Mouse (Mus musculus): ENCODE data around the gene Ascc1. TPM values are rescaled to one million over a fixed set of nuclear protein-coding genes. Genes with fewer than 3 reads are reported as not detected.
"Not testable (repeated sequence)": the region's sequence is repeated elsewhere in the genome, so short reads cannot be mapped to it uniquely, and the experiment has no call there.

Ascc1 gene
- polyA plus RNA-seq, 1 experiment from 2014 or later: 43.3 TPM

GRCm38 (mm10) chr10:59988036-59988435 is 14.6 kb upstream of the Ascc1 start:
- H3K36me3 ChIP-seq (ENCODE audit: control insufficient read depth, insufficient read depth, low read length): peaks cover 69% of the 10 kb centered on the region

DNA sequence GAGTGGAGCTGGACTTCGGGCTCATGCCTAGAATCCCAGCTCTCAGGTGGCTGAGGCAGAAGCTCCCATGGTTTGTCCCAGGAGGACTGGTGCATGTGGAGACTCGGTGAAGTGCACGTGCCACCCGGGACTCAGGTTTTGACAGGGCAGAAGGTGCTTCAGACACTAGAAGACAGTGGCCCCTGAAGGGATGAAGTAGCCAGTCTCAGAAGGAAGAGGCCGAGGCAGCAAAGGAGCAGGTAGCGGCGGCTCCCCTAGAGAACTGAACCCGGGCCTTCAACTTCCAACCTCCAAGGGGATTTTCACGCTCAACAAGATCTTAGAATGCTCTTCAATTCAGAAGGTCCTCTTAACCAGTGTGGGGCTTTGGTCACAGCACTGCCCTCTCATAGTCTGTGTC is 12.2 kb upstream of the Ascc1 start:
- ATAC-seq (ENCODE audit: insufficient number of reproducible peaks, insufficient read depth, low FRiP score, low read depth): no peak
- 95% methylated on average over 9 of the region's 9 CpGs for WGBS
- H3K27me3 ChIP-seq (ENCODE audit: control insufficient read depth, insufficient read depth, low read length): no peaks in the 10 kb centered on the region

More at GRCm38 (mm10) chr10:59988036-59988435, 14.6 kb upstream of the Ascc1 start:
- H3K9me3 ChIP-seq (ENCODE audit: control insufficient read depth, low read length): no peaks in the 10 kb centered on the region
- H3K9ac ChIP-seq (ENCODE audit: low read length): peak overlapping the region; percentile 5; the same call in 1 of the 2 replicates
- H3K4me1 ChIP-seq (ENCODE audit: control insufficient read depth in 2 of 2, insufficient read depth in 2 of 2, low read length in 2 of 2): peaks cover 20 to 32% of the 10 kb centered on the region in 2 experiments
- H3K27me3 ChIP-seq (ENCODE audit: control insufficient read depth, insufficient read depth, low read length): no peaks in the 10 kb centered on the region
- no peak overlapping the region for H3K4me2 ChIP-seq (ENCODE audit: low read length)
- H3K4me3 ChIP-seq (ENCODE audit: control insufficient read depth in 1 of 2, insufficient read depth in 1 of 2, low read depth in 1 of 2, low read length in 2 of 2): no peak overlapping the region
- peak overlapping the region; percentile 5 to 48; a peak in 2 of 4 replicates for H3K27ac ChIP-seq (replicated peaks in 1 of 2; ENCODE audit: control insufficient read depth in 1 of 2, insufficient read depth in 1 of 2, low read depth in 2 of 2, low read length in 2 of 2)
- WGBS: 41% methylated on average over 4 of the region's 4 CpGs
- no peak for ATAC-seq (ENCODE audit: insufficient number of reproducible peaks, insufficient read depth, low FRiP score, low read depth)

DNA sequence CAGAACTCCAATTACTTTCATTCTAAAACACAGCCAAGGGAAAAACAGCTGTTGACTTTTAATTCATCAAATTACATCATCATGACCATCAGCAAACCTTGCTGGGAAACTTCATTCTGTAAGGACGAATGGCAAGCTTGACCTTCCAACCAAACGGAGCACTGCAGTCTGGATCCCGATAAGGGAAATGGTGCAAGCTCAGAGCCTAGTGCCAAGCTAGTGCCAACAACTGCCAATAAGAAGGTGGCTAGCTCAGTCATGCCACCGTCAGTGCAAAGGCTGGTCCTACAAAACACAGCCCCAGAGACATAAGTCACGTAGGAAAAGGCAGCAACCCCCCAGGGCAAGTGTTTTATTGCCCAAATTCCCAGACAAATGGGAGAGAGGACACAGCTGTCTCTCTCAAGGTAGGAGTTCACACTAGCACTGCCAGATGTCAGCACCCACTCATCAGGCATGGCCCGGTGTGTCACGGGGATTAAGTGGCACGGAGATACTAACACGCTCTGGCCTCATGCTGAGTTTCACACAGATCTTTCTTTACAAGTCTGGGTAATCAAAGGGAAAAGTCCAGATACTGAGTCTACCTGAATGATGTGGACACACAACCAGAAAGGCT is 11.2 kb upstream of the Ascc1 start:
- Histone ChIP-seq H3K9me3 (ENCODE audit: control insufficient read depth, low read length) (no peaks in the 10 kb centered on the region), H3K36me3 (ENCODE audit: control insufficient read depth, insufficient read depth, low read length) (peaks cover 74% of the 10 kb centered on the region), H3K4me2 (ENCODE audit: low read length) (no peak overlapping the region), H3K4me1 (ENCODE audit: control insufficient read depth in 2 of 2, insufficient read depth in 2 of 2, low read length in 2 of 2) (peaks cover 22 to 34% of the 10 kb centered on the region in 2 experiments), H3K27ac (replicated peaks in 1 of 2; ENCODE audit: control insufficient read depth in 1 of 2, insufficient read depth in 1 of 2, low read depth in 2 of 2, low read length in 2 of 2) (0 out of 4 replicates have a peak overlapping the region, but pooled peaks of 1 of the 2 experiments have one; percentile 11), H3K9ac (ENCODE audit: low read length) (no peak overlapping the region), H3K27me3 (ENCODE audit: control insufficient read depth, insufficient read depth, low read length) (no peaks in the 10 kb centered on the region), H3K4me3 (ENCODE audit: control insufficient read depth in 1 of 2, insufficient read depth in 1 of 2, low read depth in 1 of 2, low read length in 2 of 2) (no peak overlapping the region)
- ATAC-seq (ENCODE audit: insufficient number of reproducible peaks, insufficient read depth, low FRiP score, low read depth): no peak
- WGBS: 42% methylated on average over 9 of the region's 9 CpGs

More for the DNA sequence above, 12.2 kb upstream of the Ascc1 start:
- no peaks in the 10 kb centered on the region for H3K9me3 ChIP-seq (ENCODE audit: control insufficient read depth, low read length)
- H3K9ac ChIP-seq (ENCODE audit: low read length): no peak overlapping the region
- no peak overlapping the region for H3K4me2 ChIP-seq (ENCODE audit: low read length)
- H3K36me3 ChIP-seq (ENCODE audit: control insufficient read depth, insufficient read depth, low read length): peaks cover 73% of the 10 kb centered on the region
- H3K4me1 ChIP-seq (ENCODE audit: control insufficient read depth in 2 of 2, insufficient read depth in 2 of 2, low read length in 2 of 2): peaks cover 20 to 34% of the 10 kb centered on the region in 2 experiments
- H3K27ac ChIP-seq (replicated peaks in 1 of 2; ENCODE audit: control insufficient read depth in 1 of 2, insufficient read depth in 1 of 2, low read depth in 2 of 2, low read length in 2 of 2): no peak overlapping the region
- no peak overlapping the region for H3K4me3 ChIP-seq (ENCODE audit: control insufficient read depth in 1 of 2, insufficient read depth in 1 of 2, low read depth in 1 of 2, low read length in 2 of 2)

GRCm38 (mm10) chr10:59992024-59992423 is 10.6 kb upstream of the Ascc1 start:
- Histone ChIP-seq H3K27ac (replicated peaks in 1 of 2; ENCODE audit: control insufficient read depth in 1 of 2, insufficient read depth in 1 of 2, low read depth in 2 of 2, low read length in 2 of 2) (no peak overlapping the region), H3K9ac (ENCODE audit: low read length) (no peak overlapping the region), H3K4me1 (ENCODE audit: control insufficient read depth in 2 of 2, insufficient read depth in 2 of 2, low read length in 2 of 2) (peaks cover 22 to 34% of the 10 kb centered on the region in 2 experiments), H3K4me2 (ENCODE audit: low read length) (no peak overlapping the region), H3K9me3 (ENCODE audit: control insufficient read depth, low read length) (no peaks in the 10 kb centered on the region), H3K27me3 (ENCODE audit: control insufficient read depth, insufficient read depth, low read length) (no peaks in the 10 kb centered on the region), H3K36me3 (ENCODE audit: control insufficient read depth, insufficient read depth, low read length) (peaks cover 67% of the 10 kb centered on the region), H3K4me3 (ENCODE audit: control insufficient read depth in 1 of 2, insufficient read depth in 1 of 2, low read depth in 1 of 2, low read length in 2 of 2) (no peak overlapping the region)
- WGBS: 54% methylated on average over 8 of the region's 8 CpGs
- ATAC-seq (ENCODE audit: insufficient number of reproducible peaks, insufficient read depth, low FRiP score, low read depth): no peak

- not testable (repeated sequence) for H3K4me2 ChIP-seq (ENCODE audit: low read length); ATAC-seq (ENCODE audit: insufficient number of reproducible peaks, insufficient read depth, low FRiP score, low read depth); H3K4me3 ChIP-seq (ENCODE audit: control insufficient read depth in 1 of 2, insufficient read depth in 1 of 2, low read depth in 1 of 2, low read length in 2 of 2); H3K27ac ChIP-seq (replicated peaks in 1 of 2; ENCODE audit: control insufficient read depth in 1 of 2, insufficient read depth in 1 of 2, low read depth in 2 of 2, low read length in 2 of 2); H3K9ac ChIP-seq (ENCODE audit: low read length); H3K9me3 ChIP-seq (ENCODE audit: control insufficient read depth, low read length); H3K27me3 ChIP-seq (ENCODE audit: control insufficient read depth, insufficient read depth, low read length)
- H3K36me3 ChIP-seq (ENCODE audit: control insufficient read depth, insufficient read depth, low read length): peaks cover 49% of the 10 kb centered on the region
- H3K4me1 ChIP-seq (ENCODE audit: control insufficient read depth in 2 of 2, insufficient read depth in 2 of 2, low read length in 2 of 2): peaks cover 17 to 25% of the 10 kb centered on the region in 2 experiments
- WGBS: 94% methylated on average over 2 of the region's 3 CpGs
Measured at GRCm38 (mm10) chr10:59993813-59994212, 8.8 kb upstream of the Ascc1 start.

- no peak overlapping the region for H3K4me2 ChIP-seq (ENCODE audit: low read length)
- 56% methylated on average over 6 of the region's 6 CpGs for WGBS
- ATAC-seq (ENCODE audit: insufficient number of reproducible peaks, insufficient read depth, low FRiP score, low read depth): no peak
- peaks cover 15 to 22% of the 10 kb centered on the region in 2 experiments for H3K4me1 ChIP-seq (ENCODE audit: control insufficient read depth in 2 of 2, insufficient read depth in 2 of 2, low read length in 2 of 2)
- H3K27ac ChIP-seq (replicated peaks in 1 of 2; ENCODE audit: control insufficient read depth in 1 of 2, insufficient read depth in 1 of 2, low read depth in 2 of 2, low read length in 2 of 2): peak overlapping the region; percentile 4 to 39; a peak in 3 of 4 replicates
- no peak overlapping the region for H3K4me3 ChIP-seq (ENCODE audit: control insufficient read depth in 1 of 2, insufficient read depth in 1 of 2, low read depth in 1 of 2, low read length in 2 of 2)
- no peaks in the 10 kb centered on the region for H3K27me3 ChIP-seq (ENCODE audit: control insufficient read depth, insufficient read depth, low read length)
- no peaks in the 10 kb centered on the region for H3K9me3 ChIP-seq (ENCODE audit: control insufficient read depth, low read length)
- H3K36me3 ChIP-seq (ENCODE audit: control insufficient read depth, insufficient read depth, low read length): peaks cover 38% of the 10 kb centered on the region
- H3K9ac ChIP-seq (ENCODE audit: low read length): no peak overlapping the region
Measured at GRCm38 (mm10) chr10:59995889-59996288, 6.7 kb upstream of the Ascc1 start.

- peaks cover 45% of the 10 kb centered on the region for H3K36me3 ChIP-seq (ENCODE audit: control insufficient read depth, insufficient read depth, low read length)
- no peak overlapping the region for H3K4me2 ChIP-seq (ENCODE audit: low read length)
- H3K27me3 ChIP-seq (ENCODE audit: control insufficient read depth, insufficient read depth, low read length): no peaks in the 10 kb centered on the region
- H3K9me3 ChIP-seq (ENCODE audit: control insufficient read depth, low read length): no peaks in the 10 kb centered on the region
- no peak overlapping the region for H3K4me3 ChIP-seq (ENCODE audit: control insufficient read depth in 1 of 2, insufficient read depth in 1 of 2, low read depth in 1 of 2, low read length in 2 of 2)
- ATAC-seq (ENCODE audit: insufficient number of reproducible peaks, insufficient read depth, low FRiP score, low read depth): no peak
- H3K4me1 ChIP-seq (ENCODE audit: control insufficient read depth in 2 of 2, insufficient read depth in 2 of 2, low read length in 2 of 2): peaks cover 2 to 13% of the 10 kb centered on the region in 2 experiments; a peak in 3 of 4 replicates
- no peak overlapping the region for H3K9ac ChIP-seq (ENCODE audit: low read length)
- H3K27ac ChIP-seq (replicated peaks in 1 of 2; ENCODE audit: control insufficient read depth in 1 of 2, insufficient read depth in 1 of 2, low read depth in 2 of 2, low read length in 2 of 2): no peak overlapping the region
- 12% methylated on average over 7 of the region's 7 CpGs for WGBS
Measured at GRCm38 (mm10) chr10:59997591-59997990, 5.0 kb upstream of the Ascc1 start.

All from heart, embryonic 14.5 days (tissue).